Mouse (Mus musculus): ENCODE results near the gene Atg4b. TPM values are rescaled to one million over a fixed set of nuclear protein-coding genes. Genes with fewer than 3 reads are reported as not detected.
A peak's percentile ranks its signal among the peaks of the same experiment; 100 is the strongest.

The Atg4b gene
- polyA plus RNA-seq, 1 experiment, result 4.6 TPM

- no peaks in the 10 kb centered on the region for H3K9me3 ChIP-seq (ENCODE audit: control insufficient read depth, low read length)
- H3K27me3 ChIP-seq (ENCODE audit: control insufficient read depth), result no peaks in the 10 kb centered on the region
- peaks cover 54% of the 10 kb centered on the region for H3K36me3 ChIP-seq (ENCODE audit: control insufficient read depth)
- no peak for TF ChIP-seq TAL1 (IDR thresholded peaks at IDR 0.05; ENCODE audit: low read length)
- H3K4me1 ChIP-seq (ENCODE audit: control insufficient read depth), result peaks cover 74% of the 10 kb centered on the region
- peak within 1 kb of the TSS; percentile 94 for H3K4me3 ChIP-seq (replicated peaks)
Observed at GRCm38 (mm10) chr1:93803556-93804507, 52.5 kb downstream of the Atg4b start, which contains the start of gene Ing5. Gene Ing5 (plus strand): TSS chr1:93803965.

GRCm38 (mm10) chr1:93804818-93805217, 53.5 kb downstream of the Atg4b start:
- Histone ChIP-seq H3K27me3 (ENCODE audit: control insufficient read depth) (no peaks in the 10 kb centered on the region), H3K4me3 (replicated peaks) (peak overlapping the region; percentile 94), H3K9me3 (ENCODE audit: control insufficient read depth, low read length) (no peaks in the 10 kb centered on the region), H3K4me1 (ENCODE audit: control insufficient read depth) (peaks cover 66% of the 10 kb centered on the region), H3K36me3 (ENCODE audit: control insufficient read depth) (peaks cover 51% of the 10 kb centered on the region)
- TF ChIP-seq TAL1 (IDR thresholded peaks at IDR 0.05; ENCODE audit: low read length), result no peak
- TF ChIP-seq GATA1 (IDR thresholded peaks at IDR 0.05; ENCODE audit: low read length), result no peak

DNA sequence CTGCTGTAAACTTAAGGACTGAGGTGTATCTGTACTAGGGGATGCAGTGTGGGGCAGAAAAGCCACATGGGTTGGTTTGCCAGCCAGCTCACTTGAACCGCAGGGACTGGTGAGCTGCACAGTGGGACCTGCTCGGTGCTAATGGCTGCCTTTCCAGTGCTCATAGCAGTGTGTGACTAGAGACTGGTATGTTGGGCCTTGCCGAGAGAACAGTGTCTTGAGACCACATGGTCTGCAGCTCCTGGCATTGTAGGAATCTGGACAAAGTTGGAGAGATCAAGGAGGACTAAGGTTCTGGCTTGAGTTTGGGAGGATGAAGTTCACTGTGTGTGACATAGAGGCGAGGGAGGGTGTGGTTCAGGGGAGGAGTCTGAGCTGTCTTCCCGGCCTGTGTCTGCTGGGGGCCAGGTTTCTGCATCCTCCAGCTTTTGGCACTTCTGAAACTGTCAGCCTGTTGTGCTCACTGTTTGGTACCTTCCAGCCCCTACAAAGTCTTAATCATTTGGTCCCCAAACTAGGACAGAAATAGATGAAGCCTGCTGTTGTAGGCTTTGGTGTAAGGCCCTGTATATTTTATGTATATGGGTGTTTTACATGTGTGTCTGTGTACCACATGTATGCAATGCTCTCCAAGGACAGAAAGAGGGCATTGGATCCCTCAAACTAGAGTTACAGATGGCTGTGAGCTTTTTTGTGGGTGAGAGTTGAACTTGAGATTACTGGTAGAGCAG, 54.1 kb downstream of the Atg4b start:
- no peaks in the 10 kb centered on the region for H3K27me3 ChIP-seq (ENCODE audit: control insufficient read depth)
- no peak for TF ChIP-seq TAL1 (IDR thresholded peaks at IDR 0.05; ENCODE audit: low read length)
- no peak for TF ChIP-seq GATA1 (IDR thresholded peaks at IDR 0.05; ENCODE audit: low read length)
- H3K4me1 ChIP-seq (ENCODE audit: control insufficient read depth), result peaks cover 62% of the 10 kb centered on the region
- H3K36me3 ChIP-seq (ENCODE audit: control insufficient read depth), result peaks cover 51% of the 10 kb centered on the region
- peak overlapping the region; percentile 94 for H3K4me3 ChIP-seq (replicated peaks)
- no peaks in the 10 kb centered on the region for H3K9me3 ChIP-seq (ENCODE audit: control insufficient read depth, low read length)

GRCm38 (mm10) chr1:93808871-93809270, 57.6 kb downstream of the Atg4b start:
- H3K27me3 ChIP-seq (ENCODE audit: control insufficient read depth), result no peaks in the 10 kb centered on the region
- H3K9me3 ChIP-seq (ENCODE audit: control insufficient read depth, low read length), result no peaks in the 10 kb centered on the region
- peaks cover 78% of the 10 kb centered on the region for H3K36me3 ChIP-seq (ENCODE audit: control insufficient read depth)
- TF ChIP-seq GATA1 (IDR thresholded peaks at IDR 0.05; ENCODE audit: low read length) (no peak), TAL1 (IDR thresholded peaks at IDR 0.05; ENCODE audit: low read length) (no peak)
- H3K4me1 ChIP-seq (ENCODE audit: control insufficient read depth), result peaks cover 35% of the 10 kb centered on the region
- no peak overlapping the region for H3K4me3 ChIP-seq (replicated peaks)

GRCm38 (mm10) chr1:93810011-93810410, 58.7 kb downstream of the Atg4b start:
- H3K4me3 ChIP-seq (replicated peaks), result no peak overlapping the region
- H3K27me3 ChIP-seq (ENCODE audit: control insufficient read depth), result no peaks in the 10 kb centered on the region
- no peaks in the 10 kb centered on the region for H3K9me3 ChIP-seq (ENCODE audit: control insufficient read depth, low read length)
- peaks cover 90% of the 10 kb centered on the region for H3K36me3 ChIP-seq (ENCODE audit: control insufficient read depth)
- TF ChIP-seq TAL1 (IDR thresholded peaks at IDR 0.05; ENCODE audit: low read length) (no peak), GATA1 (IDR thresholded peaks at IDR 0.05; ENCODE audit: low read length) (no peak)
- peaks cover 26% of the 10 kb centered on the region for H3K4me1 ChIP-seq (ENCODE audit: control insufficient read depth)

- TF ChIP-seq TAL1 (IDR thresholded peaks at IDR 0.05; ENCODE audit: low read length), result no peak
- TF ChIP-seq GATA1 (IDR thresholded peaks at IDR 0.05; ENCODE audit: low read length), result no peak
- peaks cover 92% of the 10 kb centered on the region for H3K36me3 ChIP-seq (ENCODE audit: control insufficient read depth)
Observed at GRCm38 (mm10) chr1:93811495-93812039, 60.3 kb downstream of the Atg4b start.

GRCm38 (mm10) chr1:93817823-93818532, 66.7 kb downstream of the Atg4b start:
- H3K36me3 ChIP-seq (ENCODE audit: control insufficient read depth), result peaks cover 96% of the 10 kb centered on the region
- no peak for TF ChIP-seq TAL1 (IDR thresholded peaks at IDR 0.05; ENCODE audit: low read length)
- no peak for TF ChIP-seq GATA1 (IDR thresholded peaks at IDR 0.05; ENCODE audit: low read length)
- no peaks in the 10 kb centered on the region for H3K9me3 ChIP-seq (ENCODE audit: control insufficient read depth, low read length)
- H3K4me3 ChIP-seq (replicated peaks), result no peak overlapping the region
- peaks cover 2% of the 10 kb centered on the region for H3K4me1 ChIP-seq (ENCODE audit: control insufficient read depth)
- no peaks in the 10 kb centered on the region for H3K27me3 ChIP-seq (ENCODE audit: control insufficient read depth)

More at GRCm38 (mm10) chr1:93811495-93812039, 60.3 kb downstream of the Atg4b start:
- no peak overlapping the region for H3K4me3 ChIP-seq (replicated peaks)
- peaks cover 10% of the 10 kb centered on the region for H3K4me1 ChIP-seq (ENCODE audit: control insufficient read depth)
- H3K27me3 ChIP-seq (ENCODE audit: control insufficient read depth), result no peaks in the 10 kb centered on the region
- no peaks in the 10 kb centered on the region for H3K9me3 ChIP-seq (ENCODE audit: control insufficient read depth, low read length)

DNA sequence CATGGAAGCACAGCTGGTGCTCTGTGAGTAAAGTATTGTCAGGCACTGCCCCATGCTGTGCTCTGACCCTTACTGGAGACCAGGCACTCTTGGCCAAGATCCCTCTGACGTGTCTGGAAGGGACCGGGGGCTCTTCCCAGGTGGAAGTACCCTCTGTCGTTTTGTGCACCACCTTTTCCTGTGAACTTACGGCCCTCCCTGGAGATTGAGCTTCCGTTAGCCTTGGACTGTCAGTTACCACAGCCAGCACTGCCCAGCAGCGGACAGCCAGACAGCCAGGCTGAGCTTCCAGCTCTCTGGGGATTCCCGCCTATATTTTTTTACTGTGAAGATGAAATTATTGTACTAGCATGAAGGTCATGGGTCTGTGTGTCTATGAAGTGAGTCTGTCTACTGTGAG, 67.4 kb downstream of the Atg4b start:
- Histone ChIP-seq H3K36me3 (ENCODE audit: control insufficient read depth) (peaks cover 93% of the 10 kb centered on the region), H3K9me3 (ENCODE audit: control insufficient read depth, low read length) (no peaks in the 10 kb centered on the region), H3K4me1 (ENCODE audit: control insufficient read depth) (peaks cover 9% of the 10 kb centered on the region), H3K4me3 (replicated peaks) (no peak overlapping the region), H3K27me3 (ENCODE audit: control insufficient read depth) (no peaks in the 10 kb centered on the region)
- TF ChIP-seq TAL1 (IDR thresholded peaks at IDR 0.05; ENCODE audit: low read length), result no peak
- TF ChIP-seq GATA1 (IDR thresholded peaks at IDR 0.05; ENCODE audit: low read length), result no peak
